Mouse (Mus musculus) liver, embryonic 14.5 days (tissue): Measurements from ENCODE around the gene Timp3. TPM values are rescaled to one million over a fixed set of nuclear protein-coding genes. Genes with fewer than 3 reads are reported as not detected.
A peak's percentile ranks its signal among the peaks of the same experiment; 100 is the strongest.

Source experiments
- ATAC-seq: fragments of 200-750 bp; cut with Nextera tagmentation; 2 replicates; pipeline ENCODE4 v1.8.0; 2017; ENCODE audit warnings: moderate number of reproducible peaks, mild to moderate bottlenecking, moderate library complexity; ENCODE audit not compliant: insufficient read depth
- DNase-seq, 3 experiments: peaks; one replicate each; pipeline ENCODE4 v3.0.0-alpha.2; 2012 to 2013; ENCODE audit warnings: low read depth in 3 of 3, low spot score in 3 of 3
- H3K27ac ChIP-seq: fragments of 300-500 bp; sonication (generic); 2 replicates; pipeline ENCODE4 v1.5.1; 2014; ENCODE audit warnings: moderate library complexity, mild to moderate bottlenecking, control low read depth, inconsistent platforms
- H3K27me3 ChIP-seq: fragments of 300-500 bp; sonication (generic); 2 replicates; pipeline ENCODE4 v1.6.1; 2014; ENCODE audit warnings: mild to moderate bottlenecking, low read length, moderate library complexity; ENCODE audit not compliant: control insufficient read depth, insufficient read depth
- H3K36me3 ChIP-seq: fragments of 300-500 bp; sonication (generic); replicated peaks from 2 replicates; pipeline ENCODE4 v1.6.1; 2014; ENCODE audit warnings: low read depth; ENCODE audit not compliant: control insufficient read depth, insufficient read depth
- H3K4me1 ChIP-seq, 2 experiments: fragments of 200-500 bp in 1 of 2; fragments of 300-500 bp in 1 of 2; sonication (generic) in 1 of 2; replicated peaks; 2 replicates each; pipeline ENCODE4 v1.6.1; 2012 to 2014; ENCODE audit warnings: antibody characterized with exemption in 1 of 2, inconsistent platforms in 1 of 2, low read length in 1 of 2; ENCODE audit not compliant: control insufficient read depth in 2 of 2, insufficient read depth in 2 of 2
- H3K4me2 ChIP-seq: fragments of 300-500 bp; sonication (generic); 2 replicates; pipeline ENCODE4 v1.6.1; 2014; ENCODE audit warnings: low read depth, mild to moderate bottlenecking, control low read depth, moderate library complexity
- H3K4me3 ChIP-seq, 2 experiments: fragments of 200-500 bp in 1 of 2; fragments of 300-500 bp in 1 of 2; sonication (generic) in 1 of 2; 2 replicates each; pipeline ENCODE4 v1.5.1; 2012 to 2014; ENCODE audit warnings: low read depth in 2 of 2, low read length in 2 of 2, mild to moderate bottlenecking in 2 of 2, control low read depth in 1 of 2, inconsistent platforms in 1 of 2, moderate library complexity in 1 of 2; ENCODE audit not compliant: insufficient read depth in 1 of 2
- H3K9ac ChIP-seq: fragments of 300-500 bp; sonication (generic); replicated peaks from 2 replicates; pipeline ENCODE4 v1.6.1; 2014; ENCODE audit warnings: mild to moderate bottlenecking, control low read depth, moderate library complexity
- H3K9me3 ChIP-seq: fragments of 300-500 bp; sonication (generic); 2 replicates; pipeline ENCODE4 v1.6.1; 2016; ENCODE audit warnings: low read length, mixed read lengths; ENCODE audit not compliant: control insufficient read depth
- CTCF ChIP-seq: IDR thresholded peaks from 2 replicates; pipeline ENCODE4 v1.5.1; 2016; ENCODE audit warnings: antibody characterized with exemption, low read depth, control low read depth
- EP300 ChIP-seq: IDR thresholded peaks from 2 replicates; pipeline ENCODE4 v1.6.1; 2016; ENCODE audit warnings: antibody characterized with exemption, low read depth
- WGBS: fragments of 180-500 bp; shearing (Covaris S2); extraction: QIAGEN DNeasy Blood & Tissue Kit; methylation state at CpG from one replicate; pipeline ENCODE4 v1.1.7; 2014; ENCODE audit not compliant: insufficient replicate concordance; 5-methylcytosine and 5-hydroxymethylcytosine counted together
- polyA plus RNA-seq, 2 experiments: library from polyadenylated mRNA; depleted of rRNA in 1 of 2; stranded (reverse) in 1 of 2; unstranded in 1 of 2; fragments of >200 nt; fragmentation: Nextera tagmentation in 1 of 2; extraction: Ambion mirVana in 1 of 2; gene quantifications; 2 replicates each; pipeline versions ENCODE4 v1.2.1 to v1.2.3; 2012 to 2014

Timp3 gene
- polyA plus RNA-seq, 2 experiments, result 3.2 to 3.8 TPM

GRCm38 (mm10) chr10:86286508-86286907 lies 13.7 kb upstream of the Timp3 start:
- no peaks in the 10 kb centered on the region for H3K4me1 ChIP-seq
- H3K9ac ChIP-seq, result no peak overlapping the region
- no peaks in the 10 kb centered on the region for H3K36me3 ChIP-seq
- H3K4me2 ChIP-seq, result no peak overlapping the region
- DNase-seq, result no peak
- no peak for TF ChIP-seq EP300
- TF ChIP-seq CTCF, result no peak
- ATAC-seq, result no peak
- WGBS, result 73% methylated on average over 7 of the region's 7 CpGs
- no peaks in the 10 kb centered on the region for H3K9me3 ChIP-seq
- no peaks in the 10 kb centered on the region for H3K27me3 ChIP-seq
- no peak overlapping the region for H3K4me3 ChIP-seq
- H3K27ac ChIP-seq, result no peak overlapping the region

GRCm38 (mm10) chr10:86290109-86290771 lies 9.9 kb upstream of the Timp3 start:
- DNase-seq (no peak), ATAC-seq (no peak)
- H3K9me3 ChIP-seq, result no peaks in the 10 kb centered on the region
- WGBS, result 55% methylated on average over 8 of the region's 8 CpGs
- TF ChIP-seq EP300 (no peak), CTCF (no peak)
- no peaks in the 10 kb centered on the region for H3K4me1 ChIP-seq
- no peak overlapping the region for H3K27ac ChIP-seq
- H3K9ac ChIP-seq, result no peak overlapping the region
- H3K4me3 ChIP-seq, result no peak overlapping the region
- no peak overlapping the region for H3K4me2 ChIP-seq
- H3K36me3 ChIP-seq, result no peaks in the 10 kb centered on the region
- no peaks in the 10 kb centered on the region for H3K27me3 ChIP-seq

GRCm38 (mm10) chr10:86293880-86294279 lies 6.3 kb upstream of the Timp3 start:
- H3K4me1 ChIP-seq, result no peaks in the 10 kb centered on the region; a peak in 1 of 4 replicates
- whole genome bisulfite sequencing, result 65% methylated on average over 1 of the region's 1 CpGs
- ATAC-seq (no peak), DNase-seq (no peak)
- H3K27me3 ChIP-seq, result peaks cover 5% of the 10 kb centered on the region; the same call in 1 of the 2 replicates
- H3K4me3 ChIP-seq, result no peak overlapping the region
- H3K27ac ChIP-seq, result no peak overlapping the region
- H3K36me3 ChIP-seq, result no peaks in the 10 kb centered on the region
- no peak overlapping the region for H3K4me2 ChIP-seq
- H3K9ac ChIP-seq, result no peak overlapping the region
- H3K9me3 ChIP-seq, result no peaks in the 10 kb centered on the region
- TF ChIP-seq CTCF (0 out of 2 replicates have a peak, but pooled peaks have one; percentile 20), EP300 (no peak)

- Histone ChIP-seq H3K27ac (no peak overlapping the region), H3K36me3 (no peaks in the 10 kb centered on the region), H3K4me3 (no peak overlapping the region), H3K27me3 (peaks cover 13% of the 10 kb centered on the region), H3K9me3 (no peaks in the 10 kb centered on the region), H3K4me2 (no peak overlapping the region), H3K4me1 (no peaks in the 10 kb centered on the region; a peak in 1 of 4 replicates), H3K9ac (no peak overlapping the region)
- TF ChIP-seq EP300 (no peak), CTCF (no peak)
- ATAC-seq (no peak), DNase-seq (no peak)
- WGBS, result 47% methylated on average over 10 of the region's 10 CpGs
These were observed 5.4 kb upstream of the Timp3 start for GRCm38 (mm10) chr10:86294599-86295365.

- no peak overlapping the region for H3K4me3 ChIP-seq
- H3K9me3 ChIP-seq, result no peaks in the 10 kb centered on the region
- 8% methylated on average over 13 of the region's 13 CpGs for WGBS
- H3K9ac ChIP-seq, result no peak overlapping the region
- H3K4me2 ChIP-seq, result peak overlapping the region; percentile 43
- no peaks in the 10 kb centered on the region; a peak in 1 of 4 replicates for H3K4me1 ChIP-seq
- DNase-seq, result no peak
- no peak overlapping the region for H3K27ac ChIP-seq
- no peak; the same call in 1 of the 2 replicates for ATAC-seq
- peaks cover 20% of the 10 kb centered on the region for H3K27me3 ChIP-seq
- TF ChIP-seq CTCF (no peak), EP300 (no peak)
- no peaks in the 10 kb centered on the region for H3K36me3 ChIP-seq
These were observed 4.6 kb upstream of the Timp3 start for GRCm38 (mm10) chr10:86295454-86296098.
